Mouse (Mus musculus): Measurements from ENCODE around the gene Mpeg1. TPM values are rescaled to one million over a fixed set of nuclear protein-coding genes. Genes with fewer than 3 reads are reported as not detected.

Mpeg1 gene
- polyA plus RNA-seq, 1 experiment: not detected

- H3K36me3 ChIP-seq (ENCODE audit: control insufficient read depth, insufficient read depth, low read length, poor library complexity, severe bottlenecking): no peaks in the 10 kb centered on the region
- H3K9ac ChIP-seq (ENCODE audit: low read depth, poor library complexity, severe bottlenecking): no peak overlapping the region
- no peaks in the 10 kb centered on the region for H3K4me1 ChIP-seq (ENCODE audit: control insufficient read depth, insufficient read depth, low read length)
Measured at GRCm38 (mm10) chr19:12502756-12503155, 42.2 kb downstream of the Mpeg1 start.

GRCm38 (mm10) chr19:12514621-12515020, 54.0 kb downstream of the Mpeg1 start:
- TF ChIP-seq EP300 (IDR thresholded peaks at IDR 0.05; ENCODE audit: insufficient read depth, low read depth, low read length) (no peak), CTCF (IDR thresholded peaks at IDR 0.05; ENCODE audit: low read depth, low read length) (no peak), POLR2A (IDR thresholded peaks at IDR 0.05; ENCODE audit: insufficient read depth, low read length) (no peak)
- Histone ChIP-seq H3K4me3 (ENCODE audit: low read depth, low read length) (no peak overlapping the region), H3K4me1 (ENCODE audit: control insufficient read depth, insufficient read depth, low read length) (no peaks in the 10 kb centered on the region), H3K36me3 (ENCODE audit: control insufficient read depth, insufficient read depth, low read length, poor library complexity, severe bottlenecking) (no peaks in the 10 kb centered on the region), H3K27ac (ENCODE audit: insufficient read depth, low read length) (no peak overlapping the region), H3K9ac (ENCODE audit: low read depth, poor library complexity, severe bottlenecking) (no peak overlapping the region), H3K9me3 (replicated peaks; ENCODE audit: control insufficient read depth, insufficient read depth, low read length, poor library complexity, severe bottlenecking) (no peaks in the 10 kb centered on the region), H3K27me3 (ENCODE audit: control insufficient read depth, insufficient read depth, low read length, poor library complexity, severe bottlenecking) (no peaks in the 10 kb centered on the region; the same call in none of the 2 replicates)

More at GRCm38 (mm10) chr19:12502756-12503155, 42.2 kb downstream of the Mpeg1 start:
- H3K27me3 ChIP-seq (ENCODE audit: control insufficient read depth, insufficient read depth, low read length, poor library complexity, severe bottlenecking): no peaks in the 10 kb centered on the region
- H3K4me3 ChIP-seq (ENCODE audit: low read depth, low read length): no peak overlapping the region
- no peak overlapping the region for H3K27ac ChIP-seq (ENCODE audit: insufficient read depth, low read length)
- TF ChIP-seq EP300 (IDR thresholded peaks at IDR 0.05; ENCODE audit: insufficient read depth, low read depth, low read length): no peak
- no peak for TF ChIP-seq CTCF (IDR thresholded peaks at IDR 0.05; ENCODE audit: low read depth, low read length)
- TF ChIP-seq POLR2A (IDR thresholded peaks at IDR 0.05; ENCODE audit: insufficient read depth, low read length): no peak
- H3K9me3 ChIP-seq (replicated peaks; ENCODE audit: control insufficient read depth, insufficient read depth, low read length, poor library complexity, severe bottlenecking): no peaks in the 10 kb centered on the region

Other genes starting within 250 kb of the Mpeg1 start
- not detected in 2 replicates for gene Olfr1432, start 228.2 kb upstream of the Mpeg1 start, polyA plus RNA-seq (2011; ENCODE audit: insufficient read depth, insufficient read length, low read depth, missing spikeins)
- not detected in 2 replicates for gene Olfr262, start 219.1 kb upstream of the Mpeg1 start, polyA plus RNA-seq (2011; ENCODE audit: insufficient read depth, insufficient read length, low read depth, missing spikeins)
- not detected in 2 replicates for gene Olfr235, start 199.7 kb upstream of the Mpeg1 start, polyA plus RNA-seq (2011; ENCODE audit: insufficient read depth, insufficient read length, low read depth, missing spikeins)
- not detected in 2 replicates for gene Olfr1434, start 180.9 kb upstream of the Mpeg1 start, polyA plus RNA-seq (2011; ENCODE audit: insufficient read depth, insufficient read length, low read depth, missing spikeins)
- not detected in 2 replicates for gene Olfr1436, start 161.6 kb upstream of the Mpeg1 start, polyA plus RNA-seq (2011; ENCODE audit: insufficient read depth, insufficient read length, low read depth, missing spikeins)
- not detected in 2 replicates for gene Olfr1437, start 135.7 kb upstream of the Mpeg1 start, polyA plus RNA-seq (2011; ENCODE audit: insufficient read depth, insufficient read length, low read depth, missing spikeins)
- not detected in 2 replicates for gene Olfr1438-ps1, start 124.9 kb upstream of the Mpeg1 start, polyA plus RNA-seq (2011; ENCODE audit: insufficient read depth, insufficient read length, low read depth, missing spikeins)
- gene Olfr1440, start 73.5 kb upstream of the Mpeg1 start, polyA plus RNA-seq (2011; ENCODE audit: insufficient read depth, insufficient read length, low read depth, missing spikeins): 0.11 TPM in 1 of 2 replicates, not detected in the other
- 0.46 and 0.64 TPM in 2 replicates for gene Olfr1441, start 43.3 kb upstream of the Mpeg1 start, polyA plus RNA-seq (2011; ENCODE audit: insufficient read depth, insufficient read length, low read depth, missing spikeins)
- not detected in 2 replicates for gene Pfpl, start 32.9 kb upstream of the Mpeg1 start, polyA plus RNA-seq (2011; ENCODE audit: insufficient read depth, insufficient read length, low read depth, missing spikeins)
- 4.0 and 5.1 TPM in 2 replicates for gene Dtx4, start 40.7 kb downstream of the Mpeg1 start, polyA plus RNA-seq (2011; ENCODE audit: insufficient read depth, insufficient read length, low read depth, missing spikeins)
- 10.2 and 17.2 TPM in 2 replicates for gene Fam111a, start 85.0 kb downstream of the Mpeg1 start, polyA plus RNA-seq (2011; ENCODE audit: insufficient read depth, insufficient read length, low read depth, missing spikeins)
- gene Gm4952, start 139.2 kb downstream of the Mpeg1 start, polyA plus RNA-seq (2011; ENCODE audit: insufficient read depth, insufficient read length, low read depth, missing spikeins): not detected in 2 replicates
- not detected in 2 replicates for gene Glyat, start 172.5 kb downstream of the Mpeg1 start, polyA plus RNA-seq (2011; ENCODE audit: insufficient read depth, insufficient read length, low read depth, missing spikeins)
- gene Olfr1442, start 209.7 kb downstream of the Mpeg1 start, polyA plus RNA-seq (2011; ENCODE audit: insufficient read depth, insufficient read length, low read depth, missing spikeins): not detected in 2 replicates
- gene Olfr1443, start 217.3 kb downstream of the Mpeg1 start, polyA plus RNA-seq (2011; ENCODE audit: insufficient read depth, insufficient read length, low read depth, missing spikeins): not detected in 2 replicates
- gene Keg1, start 235.0 kb downstream of the Mpeg1 start, polyA plus RNA-seq (2011; ENCODE audit: insufficient read depth, insufficient read length, low read depth, missing spikeins): not detected in 2 replicates